Mouse (Mus musculus): ENCODE results near the gene Fez1.

Gene Fez1

GRCm38 (mm10) chr9:36833043-36833881 lies 11.6 kb downstream of the Fez1 start:
- DNase-seq (ENCODE audit: low spot score in 2 of 2): peak; percentile 40 to 46

- no peak for DNase-seq (ENCODE audit: low spot score in 2 of 2)
Observed at GRCm38 (mm10) chr9:36833914-36834313, 12.2 kb downstream of the Fez1 start.

- no peak for DNase-seq (ENCODE audit: low spot score in 2 of 2)
Observed at GRCm38 (mm10) chr9:36846346-36846745, 24.7 kb downstream of the Fez1 start.

GRCm38 (mm10) chr9:36848661-36849060 lies 27.0 kb downstream of the Fez1 start:
- DNase-seq (ENCODE audit: low spot score in 2 of 2): no peak

GRCm38 (mm10) chr9:36850091-36850490 lies 28.4 kb downstream of the Fez1 start:
- DNase-seq (ENCODE audit: low spot score in 2 of 2): no peak

GRCm38 (mm10) chr9:36852175-36852574 lies 30.5 kb downstream of the Fez1 start:
- DNase-seq (ENCODE audit: low spot score in 2 of 2): no peak

- DNase-seq (ENCODE audit: low spot score in 2 of 2): no peak
Observed at GRCm38 (mm10) chr9:36856351-36856750, 34.7 kb downstream of the Fez1 start.

- DNase-seq (ENCODE audit: low spot score in 2 of 2): no peak
Observed at GRCm38 (mm10) chr9:36857476-36858117, 35.9 kb downstream of the Fez1 start.

GRCm38 (mm10) chr9:36858677-36859076 lies 37.0 kb downstream of the Fez1 start:
- no peak for DNase-seq (ENCODE audit: low spot score in 2 of 2)

GRCm38 (mm10) chr9:36862576-36862975 lies 40.9 kb downstream of the Fez1 start:
- DNase-seq (ENCODE audit: low spot score in 2 of 2): no peak

GRCm38 (mm10) chr9:36863694-36864093 lies 42.0 kb downstream of the Fez1 start:
- DNase-seq (ENCODE audit: low spot score in 2 of 2): no peak

GRCm38 (mm10) chr9:36864862-36865813 lies 43.5 kb downstream of the Fez1 start:
- no peak for DNase-seq (ENCODE audit: low spot score in 2 of 2)

- no peak for DNase-seq (ENCODE audit: low spot score in 2 of 2)
Observed at GRCm38 (mm10) chr9:36868662-36869061, 47.0 kb downstream of the Fez1 start.

GRCm38 (mm10) chr9:36870263-36870662 lies 48.6 kb downstream of the Fez1 start:
- no peak for DNase-seq (ENCODE audit: low spot score in 2 of 2)

GRCm38 (mm10) chr9:36873796-36874195 lies 52.1 kb downstream of the Fez1 start:
- DNase-seq (ENCODE audit: low spot score in 2 of 2): no peak

- no peak for DNase-seq (ENCODE audit: low spot score in 2 of 2)
Observed at GRCm38 (mm10) chr9:36876313-36876712, 54.6 kb downstream of the Fez1 start.

GRCm38 (mm10) chr9:36876787-36877186 lies 55.1 kb downstream of the Fez1 start:
- no peak for DNase-seq (ENCODE audit: low spot score in 2 of 2)

GRCm38 (mm10) chr9:36881615-36882014 lies 60.0 kb downstream of the Fez1 start:
- no peak for DNase-seq (ENCODE audit: low spot score in 2 of 2)

- DNase-seq (ENCODE audit: low spot score in 2 of 2): no peak
Observed at GRCm38 (mm10) chr9:36882034-36882745, 60.5 kb downstream of the Fez1 start.

GRCm38 (mm10) chr9:36883569-36883968 lies 61.9 kb downstream of the Fez1 start:
- DNase-seq (ENCODE audit: low spot score in 2 of 2): no peak

GRCm38 (mm10) chr9:36885237-36885636 lies 63.6 kb downstream of the Fez1 start:
- DNase-seq (ENCODE audit: low spot score in 2 of 2): no peak

All from frontal cortex, postnatal 25 days (tissue).